Mouse (Mus musculus): ENCODE measurements around the gene Dvl2.

DNA sequence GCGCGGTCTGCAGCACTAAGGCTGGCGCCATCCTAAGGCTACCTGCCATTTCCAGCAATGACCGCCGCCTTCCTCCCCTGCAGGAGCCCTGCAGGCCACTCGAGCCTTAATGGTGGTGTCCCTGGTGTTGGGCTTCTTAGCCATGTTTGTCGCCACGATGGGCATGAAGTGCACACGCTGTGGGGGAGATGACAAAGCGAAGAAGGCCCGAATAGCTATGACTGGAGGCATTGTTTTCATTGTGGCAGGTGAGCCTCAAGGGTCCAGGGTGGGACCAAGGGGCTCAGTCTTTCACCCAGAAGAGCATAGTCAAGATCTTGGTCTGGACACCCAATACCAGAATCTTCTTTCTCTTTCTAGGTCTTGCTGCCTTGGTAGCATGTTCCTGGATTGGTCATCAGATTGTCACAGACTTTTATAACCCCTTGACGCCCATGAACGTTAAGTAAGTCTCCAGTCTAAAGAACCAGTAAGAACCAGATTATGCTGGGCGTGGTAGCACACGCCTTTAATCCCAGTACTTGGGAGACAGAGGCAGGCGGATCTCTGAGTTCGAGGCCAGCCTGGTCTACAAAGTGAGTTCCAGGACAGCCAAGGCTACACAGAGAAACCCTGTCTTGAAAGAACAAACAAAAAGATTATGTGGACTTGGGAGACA, 33.4 kb upstream of the Dvl2 start:
- no peak for TF ChIP-seq HCFC1 (IDR thresholded peaks at IDR 0.05; ENCODE audit: borderline replicate concordance, insufficient read depth, low read length)
- TF ChIP-seq ZNF384 (IDR thresholded peaks at IDR 0.05; ENCODE audit: low read depth, low read length): no peak
- no peak for TF ChIP-seq CHD2 (IDR thresholded peaks at IDR 0.05; ENCODE audit: low read depth, low read length)
- TF ChIP-seq ZC3H11A (IDR thresholded peaks at IDR 0.05; ENCODE audit: borderline replicate concordance, low read depth, low read length): no peak
- no peak for TF ChIP-seq MAFK (IDR thresholded peaks at IDR 0.05; ENCODE audit: insufficient read depth, low read depth, low read length)

Measured in ES-E14 (cell line).